Mouse (Mus musculus): ENCODE data around the gene Taf12.
"Not testable (repeated sequence)": the region's sequence is repeated elsewhere in the genome, so short reads cannot be mapped to it uniquely, and the experiment has no call there.

The Taf12 gene

DNA sequence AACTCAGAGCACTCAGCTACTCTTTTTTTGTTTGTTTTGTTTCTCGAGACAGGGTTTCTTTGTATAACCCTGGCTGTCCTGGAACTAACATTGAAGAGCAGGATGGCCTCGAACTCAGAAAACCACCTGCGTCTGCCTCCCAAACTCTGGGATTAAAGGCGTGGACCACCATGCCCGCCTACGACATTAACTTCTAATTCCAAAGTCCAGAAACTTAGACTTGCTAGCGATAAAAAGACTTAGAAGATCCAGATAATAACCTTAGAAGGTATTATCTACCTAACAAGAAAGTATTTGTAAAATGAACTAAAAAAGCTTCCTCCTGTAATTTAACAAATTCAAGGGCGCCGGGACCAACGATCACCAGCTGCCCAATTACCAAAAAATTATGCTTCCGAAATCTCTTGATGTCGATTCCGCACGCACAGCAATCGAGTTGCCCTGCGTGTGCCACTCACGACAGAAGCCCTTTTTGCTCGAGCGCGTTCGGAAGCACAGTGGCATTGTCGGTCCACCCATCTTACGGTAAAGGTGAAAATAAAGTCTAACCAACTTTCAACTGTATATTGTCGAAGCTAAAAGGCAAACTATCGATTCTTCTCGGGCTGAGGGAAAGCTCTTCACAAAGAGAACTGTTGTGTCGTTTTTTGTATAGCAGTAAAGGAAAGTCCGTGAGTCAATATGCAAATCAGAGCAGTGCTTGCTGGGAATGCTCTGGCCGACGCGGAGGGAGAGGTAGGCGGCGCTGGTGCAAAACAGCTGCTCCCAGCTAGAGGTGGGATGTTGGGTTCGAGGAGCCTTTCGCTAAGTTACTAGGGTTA lies 4.2 kb upstream of the Taf12 start:
- peak; percentile 97 for DNase-seq (ENCODE audit: low read depth, low spot score)

DNA sequence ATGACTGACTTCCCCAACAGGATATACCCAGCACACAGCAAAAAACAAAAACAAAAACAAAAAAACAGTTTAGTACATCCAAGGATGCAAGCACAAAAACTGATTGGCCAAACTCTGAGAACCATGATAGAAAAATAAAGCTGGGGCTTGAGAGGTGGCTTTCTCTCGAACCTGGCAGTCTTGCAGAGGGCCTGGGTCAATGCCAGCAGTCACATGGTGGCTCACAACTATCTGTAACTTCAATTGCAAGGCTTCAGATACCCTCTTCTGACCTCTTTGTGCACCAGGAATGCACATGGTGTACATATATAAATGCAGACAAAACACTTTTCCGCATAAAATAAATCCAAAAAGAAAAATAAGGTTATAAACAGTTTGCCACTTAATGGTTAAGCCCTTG lies 1.0 kb upstream of the Taf12 start:
- DNase-seq (ENCODE audit: low read depth, low spot score), result peak; percentile 45

DNA sequence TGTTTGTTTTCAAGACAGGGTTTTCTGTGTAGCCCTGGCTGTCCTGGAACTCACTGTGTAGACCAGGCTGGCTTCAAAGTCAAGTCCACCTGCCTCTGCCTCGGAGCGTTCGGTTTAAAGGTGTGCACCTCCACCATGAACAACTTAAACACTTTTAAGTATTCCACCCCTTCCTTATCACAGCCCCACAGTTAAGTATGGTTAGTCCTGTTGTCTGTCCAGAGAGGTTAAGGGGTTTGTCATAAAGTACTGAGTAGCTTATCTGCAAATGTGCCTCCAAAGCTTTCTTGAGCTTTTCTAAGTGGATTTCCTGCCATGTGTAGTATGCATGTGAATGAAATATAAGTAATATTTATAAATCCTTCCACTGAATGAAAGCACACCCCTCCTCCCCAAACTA lies 1.8 kb downstream of the Taf12 start:
- DNase-seq (ENCODE audit: low read depth, low spot score), result no peak

DNA sequence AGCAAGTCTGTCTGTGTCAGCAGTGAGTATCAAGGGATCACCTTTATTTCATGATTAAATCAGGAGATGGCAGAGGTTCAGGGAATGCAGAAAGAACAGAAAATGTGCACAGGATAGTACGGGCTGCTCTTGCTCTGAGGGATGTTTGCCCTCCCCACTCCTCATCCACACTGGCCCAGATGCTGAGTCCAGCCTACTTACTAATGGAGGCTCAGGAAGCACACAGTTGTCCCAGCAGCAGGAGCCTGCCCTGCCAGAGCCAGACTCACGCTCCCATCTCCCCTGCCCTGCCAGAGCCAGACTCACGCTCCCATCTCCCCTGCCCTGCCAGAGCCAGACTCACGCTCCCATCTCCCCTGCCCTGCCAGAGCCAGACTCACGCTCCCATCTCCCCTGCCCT lies 14.7 kb downstream of the Taf12 start:
- DNase-seq (ENCODE audit: low read depth, low spot score), result not testable (repeated sequence)

DNA sequence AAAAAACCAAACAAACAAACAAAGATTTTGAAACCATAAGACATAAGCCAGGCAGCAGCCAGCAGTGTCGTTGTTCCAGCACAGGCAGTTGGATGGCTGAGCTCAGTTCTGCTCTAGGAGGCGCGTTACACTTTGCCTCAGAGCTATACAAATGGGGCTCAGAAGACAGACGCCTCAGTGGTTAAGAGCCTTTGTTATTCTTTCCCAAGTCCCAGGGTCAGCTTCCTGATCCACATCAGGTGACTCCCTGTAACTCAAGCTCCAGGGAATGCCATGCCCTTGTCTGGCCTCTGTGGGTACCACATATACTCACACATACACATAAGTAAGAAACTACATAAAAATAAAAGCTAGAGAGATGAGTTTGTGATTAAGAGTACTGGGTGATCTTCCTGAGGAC lies 16.9 kb downstream of the Taf12 start:
- no peak for DNase-seq (ENCODE audit: low read depth, low spot score)

DNA sequence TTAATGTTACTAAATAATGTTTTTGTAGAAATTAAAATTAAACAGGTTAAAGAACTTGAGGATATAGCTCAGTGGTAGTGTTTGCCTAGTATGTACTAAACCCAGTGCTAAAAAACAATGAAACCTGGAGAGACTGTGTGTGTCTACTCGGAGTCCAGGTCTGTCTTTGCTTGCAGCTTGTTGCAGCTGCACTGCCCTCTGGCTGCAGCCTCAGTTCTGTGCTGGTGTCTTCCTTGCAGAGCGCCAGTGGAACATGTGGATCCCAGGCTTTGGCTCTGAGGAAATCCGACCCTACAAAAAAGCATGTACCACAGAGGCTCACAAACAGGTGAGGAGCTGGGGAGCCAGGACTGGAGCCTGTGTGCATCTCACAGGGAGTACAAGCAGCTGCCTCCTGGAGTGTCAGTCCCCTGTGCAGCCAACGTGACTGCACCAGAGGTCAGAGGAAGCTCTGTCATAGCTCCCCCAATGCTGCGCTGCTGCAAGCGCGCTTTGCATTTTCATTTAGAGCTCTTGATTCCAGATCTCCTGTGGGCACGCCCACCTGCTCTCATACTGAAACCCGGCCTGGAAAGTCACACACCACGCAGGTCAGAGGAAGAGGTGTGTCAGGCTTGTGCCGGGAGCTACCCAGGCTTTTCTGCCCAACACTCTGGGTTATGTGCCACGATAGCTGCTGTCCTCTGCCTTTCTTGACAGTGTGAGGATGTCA lies 17.6 kb downstream of the Taf12 start:
- DNase-seq (ENCODE audit: low read depth, low spot score), result no peak

DNA sequence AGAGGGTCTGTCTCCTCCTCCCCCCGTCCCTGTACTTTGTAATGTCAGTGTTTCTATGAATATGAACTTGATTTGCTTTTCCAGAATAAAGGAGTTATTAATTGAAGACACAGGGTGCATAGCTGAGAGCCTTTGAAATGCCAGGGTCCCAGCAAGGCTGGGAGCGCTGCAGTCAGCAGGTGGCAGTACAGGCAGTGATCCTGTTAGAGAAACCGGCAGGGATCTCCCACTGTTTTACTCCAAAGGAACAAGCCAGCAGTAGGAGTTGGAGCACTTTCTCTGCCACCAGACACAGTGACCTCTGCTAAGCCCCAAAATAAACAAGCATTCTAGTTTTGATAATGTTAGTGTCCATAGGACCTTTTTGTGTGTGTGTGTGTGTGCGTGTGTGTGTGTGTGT lies 18.8 kb downstream of the Taf12 start:
- DNase-seq (ENCODE audit: low read depth, low spot score), result peak; percentile 38

DNA sequence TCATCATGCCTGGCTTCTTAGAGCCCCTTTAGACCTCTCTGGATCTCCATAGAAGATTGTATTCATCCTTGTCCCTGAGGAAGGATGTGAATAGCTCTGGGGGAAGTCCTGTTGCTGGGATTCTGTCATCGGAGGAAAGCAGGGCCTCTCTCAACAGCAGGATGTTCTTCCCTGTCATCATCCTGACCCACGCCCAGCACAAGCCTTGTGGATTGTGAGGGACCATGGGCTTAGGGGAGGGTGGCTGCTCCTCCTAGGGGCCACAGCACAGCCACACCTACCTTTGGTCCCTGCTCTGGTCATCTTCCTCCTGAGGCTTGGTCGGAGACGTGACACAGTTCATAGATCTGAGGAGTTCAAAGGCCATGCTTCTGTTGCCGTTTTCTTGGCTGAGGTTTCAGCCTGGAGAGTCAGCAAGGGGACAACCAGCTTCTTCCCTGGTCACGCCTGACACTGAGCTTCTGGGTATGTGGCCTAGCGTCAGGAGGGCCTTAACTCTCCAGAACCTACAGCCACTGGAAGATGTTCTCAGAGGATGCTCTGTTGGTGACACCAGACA lies 19.6 kb downstream of the Taf12 start:
- no peak for DNase-seq (ENCODE audit: low read depth, low spot score)

DNA sequence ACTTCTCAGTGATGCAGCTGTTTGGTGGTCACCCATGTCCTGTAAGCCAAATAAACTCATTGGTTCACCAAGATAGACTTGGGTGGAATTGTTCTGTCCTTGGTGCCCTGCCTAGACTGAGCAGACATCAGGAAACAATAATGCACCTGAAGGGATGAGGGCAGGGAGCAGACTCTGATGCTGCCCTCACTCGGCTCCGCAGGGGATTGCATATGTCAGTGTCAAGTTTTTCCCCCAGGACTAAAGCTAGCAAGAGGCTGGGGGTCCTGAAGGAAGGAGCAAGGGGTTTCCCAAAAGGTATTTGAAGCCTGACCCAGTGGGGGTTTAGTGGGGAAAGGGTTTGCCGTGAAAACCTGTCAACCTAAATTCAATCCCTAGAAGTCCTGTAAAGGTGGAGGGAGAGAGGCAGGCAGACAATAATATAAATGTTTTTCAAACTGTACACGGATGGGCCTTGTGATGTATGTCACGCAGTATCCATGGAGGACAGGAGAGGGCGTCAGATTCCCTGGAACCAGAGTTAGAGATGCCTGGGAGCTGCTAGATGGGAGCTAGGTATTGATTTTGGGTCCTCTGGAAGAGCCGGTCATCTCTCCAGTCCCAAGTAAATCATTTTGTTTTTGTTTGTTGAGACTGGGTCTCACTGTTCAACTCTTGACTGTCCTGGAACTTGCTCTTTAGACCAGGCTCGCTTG lies 21.7 kb downstream of the Taf12 start:
- DNase-seq (ENCODE audit: low read depth, low spot score), result no peak

DNA sequence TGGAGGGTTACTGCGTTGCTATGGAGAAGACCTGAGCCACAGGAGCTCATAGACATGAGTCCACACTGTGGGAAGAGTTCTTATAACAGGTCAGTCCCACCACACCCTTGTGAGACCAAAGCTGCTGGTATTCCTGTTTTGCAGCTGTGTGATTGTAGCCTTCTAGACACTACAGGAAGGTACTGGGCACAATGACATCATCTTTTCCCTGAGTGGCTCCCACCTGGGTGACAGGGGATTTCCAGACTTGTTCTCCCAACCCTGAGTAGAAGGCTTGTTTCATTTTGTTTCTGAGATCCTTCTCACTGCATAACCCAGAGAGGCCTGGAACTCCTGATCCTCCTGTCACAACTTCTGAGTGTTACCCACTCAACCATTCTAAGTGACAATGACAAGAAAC lies 25.7 kb downstream of the Taf12 start:
- no peak for DNase-seq (ENCODE audit: low read depth, low spot score)

DNA sequence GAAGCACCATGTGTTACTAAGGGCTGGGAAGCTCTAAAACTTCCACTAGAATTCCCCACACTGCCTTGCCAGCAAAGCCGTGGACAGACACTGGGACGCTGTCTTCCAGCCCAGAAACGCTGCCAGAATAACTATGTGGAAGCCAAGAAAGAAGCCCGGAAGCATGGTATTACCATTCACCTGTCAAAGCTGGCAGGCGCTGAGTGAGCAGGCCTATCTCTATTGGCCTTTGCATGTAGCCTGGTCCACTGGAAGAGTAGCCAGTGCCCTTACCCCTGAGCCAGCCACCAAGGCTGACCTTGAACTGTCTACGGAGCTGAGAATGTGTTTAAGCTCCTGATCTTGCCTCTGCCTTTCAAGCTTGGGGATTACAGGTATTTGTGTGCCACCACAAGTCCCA lies 27.3 kb downstream of the Taf12 start:
- no peak for DNase-seq (ENCODE audit: low read depth, low spot score)

DNA sequence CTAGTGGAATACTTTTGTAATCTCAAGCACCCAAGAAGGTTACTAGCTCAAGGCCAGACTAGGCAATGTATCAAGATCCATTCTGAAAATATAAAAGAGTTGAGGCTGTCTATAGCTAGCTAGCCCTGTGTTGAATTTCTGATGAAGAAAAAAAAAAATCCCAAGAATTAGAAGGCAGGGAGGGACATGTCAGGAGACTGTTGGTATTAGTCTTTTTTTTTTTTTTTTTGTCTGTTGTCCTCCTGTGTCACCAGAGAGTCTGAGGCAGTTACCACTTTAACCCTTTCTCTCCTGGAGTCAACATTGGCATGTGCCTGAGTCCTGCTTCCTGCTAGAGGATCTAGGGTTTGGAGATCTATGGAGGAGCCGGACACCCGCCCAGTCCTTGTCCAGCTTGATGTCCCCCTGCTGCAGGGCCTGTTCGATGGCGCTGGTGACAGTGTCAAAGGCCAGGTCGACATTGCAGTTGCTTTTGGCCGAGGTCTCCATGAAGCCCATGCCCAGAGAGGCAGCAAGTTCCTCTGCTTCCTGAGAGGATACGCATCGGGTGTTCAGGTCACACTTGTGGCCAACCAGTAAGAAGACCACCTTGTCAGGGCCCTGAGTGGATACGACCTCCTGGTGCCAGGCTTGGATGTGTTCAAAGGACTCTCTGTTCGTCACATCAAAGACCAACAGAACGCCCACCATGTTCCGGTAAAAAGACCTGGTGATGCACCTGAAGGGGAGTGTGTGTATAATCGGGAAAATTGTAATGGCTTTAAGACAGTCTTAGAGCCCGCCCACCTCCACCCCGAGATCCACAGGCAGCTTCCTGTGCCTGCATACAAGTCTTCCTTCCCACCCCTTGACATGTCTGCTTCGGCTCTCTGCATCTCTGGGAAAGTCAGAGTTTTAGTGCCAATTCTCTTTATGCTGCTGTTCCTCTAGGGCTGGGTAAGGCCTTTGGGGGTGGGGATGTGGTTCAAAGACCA lies 28.1 kb downstream of the Taf12 start:
- DNase-seq (ENCODE audit: low read depth, low spot score), result peak; percentile 53

DNA sequence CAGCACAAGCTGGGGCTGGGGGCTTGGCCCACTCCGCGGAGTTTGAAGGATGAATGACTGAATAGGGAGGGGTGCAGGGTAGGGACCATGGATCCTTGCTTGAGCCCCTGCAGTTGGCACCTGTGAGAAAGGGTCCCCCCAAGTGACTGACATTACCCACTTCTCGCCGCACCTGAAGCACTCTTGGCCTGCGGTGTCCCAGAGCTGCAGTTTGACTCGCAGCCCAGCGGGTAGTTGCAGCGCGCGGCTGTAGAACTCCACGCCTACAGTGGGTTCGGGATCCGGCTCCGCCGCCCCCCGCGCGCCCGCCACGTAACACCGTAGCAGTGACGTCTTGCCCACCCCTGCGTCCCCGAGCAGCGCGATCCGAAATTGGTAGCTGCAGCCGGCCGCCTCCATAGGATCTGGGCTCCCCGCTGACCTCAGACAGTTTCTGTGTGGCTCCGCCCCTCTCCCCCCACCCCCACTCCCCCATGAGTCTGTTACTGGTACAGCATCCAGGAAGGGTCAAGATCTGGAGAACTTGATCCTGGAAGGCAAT lies 28.8 kb downstream of the Taf12 start, which contains the start of gene Rab42:
TSS of gene Rab42 (minus strand) at position 447 of the 541 bp plus-strand sequence.
- DNase-seq (ENCODE audit: low read depth, low spot score), result peak; percentile 74

DNA sequence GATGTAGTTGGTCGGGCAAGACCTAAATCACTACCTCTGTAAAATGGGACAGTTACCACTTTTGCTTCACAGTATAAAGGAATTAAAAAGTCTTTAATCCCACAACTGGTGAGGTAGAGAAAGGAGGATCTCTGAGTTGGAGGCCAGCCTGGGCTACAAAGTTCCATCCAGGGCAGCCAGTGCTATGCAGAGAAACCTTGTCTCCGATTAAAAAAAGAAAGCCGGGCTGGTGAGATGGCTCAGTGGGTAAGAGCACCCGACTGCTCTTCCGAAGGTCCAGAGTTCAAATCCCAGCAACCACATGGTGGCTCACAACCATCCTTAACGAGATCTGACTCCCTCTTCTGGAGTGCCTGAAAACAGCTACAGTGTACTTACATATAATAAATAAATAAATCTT lies 29.3 kb downstream of the Taf12 start:
- DNase-seq (ENCODE audit: low read depth, low spot score), result not testable (repeated sequence)

DNA sequence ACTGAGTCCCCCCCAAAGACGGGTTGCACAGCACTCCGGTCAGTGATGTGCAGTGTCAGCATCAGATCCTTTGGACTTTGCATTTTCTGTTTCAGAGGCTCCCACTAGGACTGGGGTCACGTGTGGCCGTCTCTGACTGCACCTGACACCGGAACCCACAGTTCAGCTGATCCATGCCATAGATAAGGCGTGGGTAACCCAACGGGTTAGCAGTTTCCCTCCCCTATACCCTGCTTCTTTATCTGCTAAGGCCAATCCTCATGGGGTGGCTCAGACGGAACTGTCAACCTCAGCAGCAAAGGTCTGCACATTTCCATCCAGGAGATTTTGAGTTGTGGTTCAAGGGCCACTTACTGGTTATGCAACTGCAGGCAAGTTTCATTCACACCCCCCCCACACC lies 31.1 kb downstream of the Taf12 start:
- no peak for DNase-seq (ENCODE audit: low read depth, low spot score)

DNA sequence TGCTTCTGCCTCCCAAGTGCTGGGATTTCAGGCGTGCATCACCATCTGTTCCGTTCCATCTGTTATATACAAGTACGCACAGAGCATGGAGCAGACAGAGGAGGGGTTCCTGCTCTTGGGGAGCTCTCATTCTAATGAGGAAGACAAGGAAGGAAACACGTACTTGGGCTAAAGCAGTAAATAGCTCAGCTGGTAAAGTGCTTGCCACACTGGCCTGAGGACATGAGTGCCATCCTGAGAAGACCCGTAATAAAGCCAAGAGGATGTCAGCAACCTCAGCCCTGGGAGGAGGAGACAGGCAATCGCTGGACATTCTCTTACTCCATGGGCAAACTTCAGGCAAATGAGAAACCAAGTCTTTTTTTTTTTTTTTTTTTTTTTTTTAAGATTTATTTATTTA lies 31.8 kb downstream of the Taf12 start:
- DNase-seq (ENCODE audit: low read depth, low spot score), result no peak

DNA sequence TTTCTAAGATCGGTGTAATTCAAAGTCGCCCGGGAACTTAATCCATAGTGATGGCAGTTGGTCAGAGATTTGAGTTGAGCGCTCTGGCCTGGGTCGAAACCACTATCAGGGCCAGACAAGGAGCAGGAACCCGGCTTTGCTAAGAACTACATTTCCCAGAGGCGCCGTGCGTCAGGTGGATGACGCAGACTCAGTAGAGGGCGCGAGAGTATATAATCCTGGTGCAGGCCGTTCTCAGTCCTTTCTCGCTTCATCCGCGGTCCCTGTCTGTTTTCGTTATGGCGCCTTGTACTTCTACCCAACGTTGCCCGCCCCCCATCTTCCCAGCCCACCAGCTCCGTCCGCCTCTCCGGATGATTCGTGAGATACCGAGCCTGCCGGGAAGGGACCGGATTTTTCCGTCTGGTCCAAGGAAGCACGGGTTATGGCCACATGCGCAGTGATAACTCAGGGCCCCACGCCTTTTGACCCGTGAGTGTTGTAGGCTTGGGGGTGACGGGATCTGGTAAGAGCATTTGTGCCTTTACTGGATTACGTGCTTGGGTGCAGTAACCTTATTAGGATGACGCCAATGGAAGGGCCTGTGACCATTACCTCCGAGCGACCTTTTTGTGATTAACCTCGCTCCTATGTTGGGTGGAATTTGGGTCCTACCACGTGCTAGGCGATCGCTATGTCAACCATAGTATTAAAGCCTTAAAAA lies 34.4 kb downstream of the Taf12 start:
- peak; percentile 94 for DNase-seq (ENCODE audit: low read depth, low spot score)

DNA sequence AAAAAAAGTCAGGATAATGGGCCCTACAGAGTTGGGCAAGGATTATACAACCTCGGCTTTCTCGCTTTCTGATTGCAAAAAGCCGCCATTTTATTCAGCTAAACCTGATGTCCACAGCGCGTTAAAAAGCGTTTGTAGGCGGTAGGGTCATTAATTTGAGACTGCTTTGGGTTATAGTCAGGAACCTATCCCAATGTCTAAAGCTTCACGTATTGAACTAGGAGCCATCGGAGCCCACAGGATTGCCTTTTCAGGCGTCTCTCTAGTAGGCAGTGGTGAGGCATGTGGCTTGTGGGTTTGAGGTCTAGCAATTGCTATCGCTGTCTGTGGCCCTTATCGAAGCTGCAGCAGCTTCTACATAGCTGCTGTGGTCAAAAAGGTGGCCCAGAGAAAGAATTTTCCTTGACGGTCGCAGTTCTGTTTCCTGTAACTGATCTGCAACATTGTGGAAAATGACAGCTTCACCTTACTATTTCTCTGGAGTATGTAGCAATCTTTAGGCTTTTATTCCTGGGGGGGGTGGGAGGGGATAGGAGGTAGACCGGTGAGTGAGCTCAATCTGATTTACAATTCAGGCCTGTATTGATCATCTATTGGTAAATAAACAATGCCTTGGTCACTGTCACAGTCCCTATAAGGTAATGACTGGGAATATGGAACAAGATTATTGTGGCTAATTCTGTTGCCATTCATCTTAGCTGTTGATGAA lies 35.1 kb downstream of the Taf12 start:
- DNase-seq (ENCODE audit: low read depth, low spot score), result no peak

DNA sequence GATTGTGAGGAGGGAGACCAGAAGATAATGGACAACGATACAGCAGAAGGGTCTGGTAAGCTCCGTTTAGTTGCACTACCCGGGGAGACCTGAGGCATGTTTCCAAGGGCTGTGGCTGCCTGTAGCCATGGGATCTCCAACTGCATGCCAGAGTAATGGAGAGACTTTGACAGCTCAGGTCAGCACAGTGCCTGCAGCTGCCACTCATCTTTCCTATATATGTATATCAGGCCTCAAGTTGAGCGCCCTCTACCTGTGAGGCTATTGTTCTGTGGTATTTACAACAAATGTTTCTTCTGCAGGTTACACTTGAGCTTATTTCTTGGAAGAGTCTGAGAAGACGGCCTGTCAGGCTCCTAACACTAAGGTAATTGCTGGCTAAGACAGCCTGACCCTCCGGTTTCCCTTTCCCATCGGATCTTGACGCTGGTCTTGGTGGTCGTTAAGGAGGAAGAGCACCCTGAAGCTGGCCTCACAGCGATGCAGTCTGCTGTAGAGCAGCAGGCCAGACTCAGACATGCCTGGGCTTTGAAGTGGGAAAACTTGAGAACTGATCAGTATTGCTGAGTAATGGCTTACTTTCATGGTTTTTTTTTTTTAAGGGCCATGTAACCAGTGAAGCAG lies 35.8 kb downstream of the Taf12 start:
- DNase-seq (ENCODE audit: low read depth, low spot score), result peak; percentile 70
